Mouse (Mus musculus) liver, postnatal 0 days (tissue): ENCODE measurements around the gene Elf1.

Experiments
- CTCF ChIP-seq: sonication (generic); IDR thresholded peaks from 2 replicates; pipeline ENCODE4 v1.5.1; 2016; ENCODE audit warnings: antibody characterized with exemption, low read depth
- EP300 ChIP-seq: IDR thresholded peaks from 2 replicates; pipeline ENCODE4 v1.6.1; 2016; ENCODE audit warnings: antibody characterized with exemption, low read depth, mild to moderate bottlenecking

- no peak for TF ChIP-seq CTCF
- no peak for TF ChIP-seq EP300
Measured at GRCm38 (mm10) chr14:79536011-79536410, 55.0 kb downstream of the Elf1 start.
